Mouse (Mus musculus) spleen, adult 2 months (tissue): ENCODE data around the gene Shc3. TPM values are rescaled to one million over a fixed set of nuclear protein-coding genes. Genes with fewer than 3 reads are reported as not detected.

Experiments used
- DNase-seq, 2 experiments: peaks; one replicate each; pipeline versions ENCODE4 v3.0.0 to v3.0.0-alpha.2; 2012 to 2021; ENCODE audit warnings: low spot score in 2 of 2, low read depth in 1 of 2
- H3K27ac ChIP-seq: fragments of 200-500 bp; 2 replicates; pipeline ENCODE4 v1.5.1; 2012; ENCODE audit warnings: low read length, inconsistent platforms; ENCODE audit not compliant: insufficient read depth
- H3K27me3 ChIP-seq: fragments of 200-500 bp; 2 replicates; pipeline ENCODE4 v1.6.1; 2012; ENCODE audit warnings: mild to moderate bottlenecking, moderate library complexity, low read length, inconsistent platforms; ENCODE audit not compliant: control insufficient read depth, insufficient read depth
- H3K36me3 ChIP-seq: fragments of 200-500 bp; 2 replicates; pipeline ENCODE4 v1.6.1; 2012; ENCODE audit warnings: mild to moderate bottlenecking, low read length, inconsistent platforms; ENCODE audit not compliant: control insufficient read depth, insufficient read depth
- H3K4me1 ChIP-seq: fragments of 200-500 bp; 2 replicates; pipeline ENCODE4 v1.6.1; 2011; ENCODE audit warnings: inconsistent platforms; ENCODE audit not compliant: control insufficient read depth, insufficient read depth, insufficient read length
- H3K4me3 ChIP-seq: fragments of 200-500 bp; 2 replicates; pipeline ENCODE4 v1.5.1; 2011; ENCODE audit warnings: mild to moderate bottlenecking, inconsistent platforms; ENCODE audit not compliant: insufficient read depth, insufficient read length; ENCODE audit errors: extremely low read depth
- CTCF ChIP-seq: fragments of 200-500 bp; IDR thresholded peaks from 2 replicates; pipeline ENCODE4 v1.5.1; 2011; ENCODE audit warnings: mild to moderate bottlenecking, inconsistent platforms; ENCODE audit not compliant: insufficient read depth, insufficient read length, insufficient replicate concordance; ENCODE audit errors: extremely low read depth
- POLR2A ChIP-seq: fragments of 200-500 bp; IDR thresholded peaks from 2 replicates; pipeline ENCODE4 v1.6.1; 2011; ENCODE audit warnings: low read depth, low read length, inconsistent platforms
- WGBS: fragments of 180-500 bp; shearing (Covaris S2); methylation state at CpG from one replicate; pipeline ENCODE4 v1.1.7; 2018; 5-methylcytosine and 5-hydroxymethylcytosine counted together
- polyA plus RNA-seq: library from polyadenylated mRNA; depleted of rRNA; stranded (reverse); fragments of >200 nt; gene quantifications from 2 replicates; pipeline ENCODE4 v1.2.3, GENCODE M21; 2012

Shc3 gene
- polyA plus RNA-seq, 1 experiment = 0.14 TPM

DNA sequence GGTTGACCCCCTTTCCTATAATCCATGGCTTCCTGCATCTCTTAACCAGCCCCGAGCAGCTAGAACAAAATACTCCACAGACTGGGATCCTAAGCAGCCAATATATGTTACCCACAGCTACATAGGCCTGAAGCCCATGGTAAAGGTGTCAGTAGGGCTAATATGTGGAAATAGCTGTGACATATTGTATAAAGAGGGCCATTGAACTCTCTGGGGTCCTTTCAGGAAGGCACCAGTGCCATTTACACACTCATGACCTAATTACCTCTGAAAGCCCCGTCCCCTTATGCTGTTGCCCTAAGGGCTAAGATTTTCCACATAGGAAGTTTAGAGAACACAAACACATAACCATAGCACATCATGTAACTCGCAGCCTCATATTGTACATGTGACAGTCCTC is 17.4 kb downstream of the Shc3 start:
- H3K4me1 ChIP-seq = no peaks in the 10 kb centered on the region

DNA sequence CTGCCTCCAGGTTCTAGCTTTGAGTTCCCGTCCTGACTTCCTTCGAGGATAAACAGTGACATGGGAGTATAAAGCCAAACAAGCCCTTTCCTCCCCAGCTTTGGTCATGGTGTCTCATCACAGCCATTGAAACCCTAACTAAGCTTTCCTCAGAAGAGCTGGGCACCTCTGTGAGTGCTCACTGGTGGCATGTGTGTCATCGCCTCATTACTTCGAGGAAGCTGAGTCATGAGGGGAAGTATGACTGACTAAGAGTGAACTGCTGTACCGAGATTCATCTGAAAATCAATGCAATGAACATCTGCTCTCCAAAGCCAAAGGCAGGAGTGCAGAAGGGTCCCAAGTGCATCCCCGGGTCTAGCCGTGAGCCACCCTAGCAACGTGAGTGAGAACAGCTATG is 29.4 kb downstream of the Shc3 start:
- no peak for DNase-seq
- Histone ChIP-seq H3K4me3 (no peak overlapping the region), H3K27me3 (no peaks in the 10 kb centered on the region), H3K36me3 (no peaks in the 10 kb centered on the region), H3K4me1 (no peaks in the 10 kb centered on the region), H3K27ac (no peak overlapping the region)
- TF ChIP-seq POLR2A (no peak), CTCF (no peak)
- 70% methylated on average over 8 of the region's 8 CpGs for WGBS

More for the DNA sequence above, 17.4 kb downstream of the Shc3 start:
- Histone ChIP-seq H3K27ac (no peak overlapping the region), H3K27me3 (no peaks in the 10 kb centered on the region), H3K4me3 (no peak overlapping the region), H3K36me3 (no peaks in the 10 kb centered on the region)
- no peak for DNase-seq
- WGBS = 79% methylated on average over 3 of the region's 3 CpGs
- TF ChIP-seq CTCF (no peak), POLR2A (no peak)

DNA sequence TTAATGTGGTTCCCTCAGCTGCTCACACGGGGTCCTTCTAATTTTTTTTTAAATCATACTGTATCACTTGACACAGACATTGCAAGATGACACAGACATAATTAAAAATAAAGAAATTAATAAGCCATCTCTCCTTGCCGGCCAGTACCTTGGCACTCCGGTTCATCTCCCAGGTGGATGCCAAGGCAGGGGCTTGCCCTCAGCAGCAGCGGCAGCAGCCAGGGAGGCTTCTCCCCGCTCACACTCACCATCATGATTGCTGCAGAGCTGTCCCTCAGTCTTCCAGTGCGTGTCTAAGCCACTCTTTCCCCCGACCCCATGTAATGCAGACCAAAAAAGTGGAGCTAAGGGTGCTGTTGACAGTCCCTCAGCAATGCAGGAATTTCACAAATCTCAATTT is 33.9 kb downstream of the Shc3 start:
- H3K4me1 ChIP-seq = no peaks in the 10 kb centered on the region
- DNase-seq = no peak
- TF ChIP-seq CTCF (no peak), POLR2A (no peak)
- no peak overlapping the region for H3K4me3 ChIP-seq
- H3K27me3 ChIP-seq = no peaks in the 10 kb centered on the region
- H3K36me3 ChIP-seq = no peaks in the 10 kb centered on the region
- 86% methylated on average over 7 of the region's 7 CpGs for WGBS
- H3K27ac ChIP-seq = no peak overlapping the region

DNA sequence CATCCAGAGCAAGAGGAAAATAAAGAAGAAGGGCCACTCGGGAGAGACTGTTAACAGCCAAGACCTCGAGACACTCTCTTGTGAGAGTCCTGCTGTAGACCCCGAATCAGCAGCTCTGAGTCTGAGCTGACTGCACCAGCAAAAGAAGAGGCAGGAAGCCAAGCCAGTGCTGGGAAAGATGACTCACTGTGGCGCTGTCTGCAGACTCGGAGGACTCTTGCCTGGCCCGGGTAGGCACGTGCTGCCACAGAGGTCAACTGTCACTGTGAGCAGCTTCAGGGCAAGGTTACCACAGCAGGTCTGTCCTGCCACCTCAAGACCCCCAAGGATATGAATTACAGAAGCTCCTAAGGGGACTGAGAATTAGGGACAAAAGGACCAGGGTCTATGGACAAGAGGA is 42.7 kb downstream of the Shc3 start:
- no peak for TF ChIP-seq CTCF
- no peak for TF ChIP-seq POLR2A
- no peak for DNase-seq
- Histone ChIP-seq H3K27ac (no peak overlapping the region), H3K27me3 (no peaks in the 10 kb centered on the region), H3K4me3 (no peak overlapping the region), H3K36me3 (no peaks in the 10 kb centered on the region), H3K4me1 (no peaks in the 10 kb centered on the region)
- 11% methylated on average over 7 of the region's 7 CpGs for WGBS

DNA sequence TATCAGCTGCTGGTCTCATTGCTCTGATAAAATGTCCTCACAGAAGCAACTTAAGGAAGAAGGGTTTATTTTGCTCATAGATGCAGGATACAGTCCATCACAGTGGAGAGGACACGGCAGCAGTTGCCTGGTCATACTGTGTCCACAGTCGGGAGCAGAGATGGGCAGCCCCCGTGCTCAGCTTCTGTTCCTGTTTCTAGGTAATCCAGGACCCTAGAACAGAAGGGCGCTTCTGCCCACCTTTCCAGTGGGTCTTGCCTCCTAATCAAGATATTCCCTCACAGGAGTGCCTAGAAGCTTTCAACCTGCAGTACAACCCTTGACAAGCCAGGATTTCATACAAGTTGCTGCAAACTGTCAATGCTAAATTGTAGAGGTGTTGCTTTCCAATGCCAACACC is 44.9 kb downstream of the Shc3 start:
- DNase-seq = no peak
- Histone ChIP-seq H3K27ac (no peak overlapping the region), H3K36me3 (no peaks in the 10 kb centered on the region), H3K4me3 (no peak overlapping the region), H3K4me1 (no peaks in the 10 kb centered on the region), H3K27me3 (no peaks in the 10 kb centered on the region)
- no peak for TF ChIP-seq POLR2A
- TF ChIP-seq CTCF = no peak
- 89% methylated on average over 4 of the region's 4 CpGs for WGBS

DNA sequence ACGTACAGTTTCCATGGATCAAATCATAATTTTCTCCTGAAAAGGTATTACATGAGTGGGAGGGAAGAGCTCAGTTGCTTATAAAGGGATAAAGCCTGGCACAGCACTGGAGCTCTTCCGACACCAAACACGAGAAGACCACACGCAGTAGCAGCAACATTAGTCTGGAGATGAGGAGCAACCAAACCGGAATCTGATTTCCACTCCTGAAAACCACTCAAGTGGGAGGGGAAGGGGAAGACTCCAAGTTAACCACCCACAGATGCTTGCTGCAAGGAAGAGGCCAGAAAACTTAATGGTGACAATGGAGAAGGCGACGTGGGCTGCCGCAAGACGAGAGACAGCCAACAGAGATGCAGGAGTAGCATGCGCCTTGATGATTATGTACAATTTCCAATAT is 45.9 kb downstream of the Shc3 start:
- H3K36me3 ChIP-seq = no peaks in the 10 kb centered on the region
- no peaks in the 10 kb centered on the region for H3K4me1 ChIP-seq
- no peak for DNase-seq
- H3K27ac ChIP-seq = no peak overlapping the region
- H3K27me3 ChIP-seq = no peaks in the 10 kb centered on the region
- 96% methylated on average over 10 of the region's 10 CpGs for WGBS
- no peak overlapping the region for H3K4me3 ChIP-seq
- TF ChIP-seq CTCF = no peak
- TF ChIP-seq POLR2A = no peak

DNA sequence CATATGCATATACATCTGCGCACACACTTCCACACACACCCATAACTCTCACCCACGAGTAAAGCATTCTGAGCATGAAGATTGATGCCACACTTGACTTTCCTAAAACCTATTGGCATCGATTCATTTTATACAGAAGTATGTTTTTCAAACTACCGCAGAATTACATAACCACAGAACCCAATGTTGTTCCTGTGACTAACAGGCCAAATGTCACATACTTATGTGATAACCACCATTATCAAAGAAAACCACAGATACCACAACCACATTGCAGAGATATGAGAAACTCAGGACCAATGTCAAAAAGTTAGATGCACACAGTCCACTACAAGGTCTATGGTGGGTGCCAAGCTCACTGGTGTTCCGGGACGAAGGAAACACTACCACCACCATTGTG is 50.3 kb downstream of the Shc3 start:
- no peaks in the 10 kb centered on the region for H3K36me3 ChIP-seq
- TF ChIP-seq CTCF (no peak), POLR2A (no peak)
- no peak overlapping the region for H3K27ac ChIP-seq
- no peak for DNase-seq
- 59% methylated on average over 6 of the region's 6 CpGs for WGBS
- H3K4me3 ChIP-seq = no peak overlapping the region
- H3K27me3 ChIP-seq = no peaks in the 10 kb centered on the region
- no peaks in the 10 kb centered on the region for H3K4me1 ChIP-seq
